Mouse (Mus musculus): Measurements from ENCODE around the gene Gstt4.

DNA sequence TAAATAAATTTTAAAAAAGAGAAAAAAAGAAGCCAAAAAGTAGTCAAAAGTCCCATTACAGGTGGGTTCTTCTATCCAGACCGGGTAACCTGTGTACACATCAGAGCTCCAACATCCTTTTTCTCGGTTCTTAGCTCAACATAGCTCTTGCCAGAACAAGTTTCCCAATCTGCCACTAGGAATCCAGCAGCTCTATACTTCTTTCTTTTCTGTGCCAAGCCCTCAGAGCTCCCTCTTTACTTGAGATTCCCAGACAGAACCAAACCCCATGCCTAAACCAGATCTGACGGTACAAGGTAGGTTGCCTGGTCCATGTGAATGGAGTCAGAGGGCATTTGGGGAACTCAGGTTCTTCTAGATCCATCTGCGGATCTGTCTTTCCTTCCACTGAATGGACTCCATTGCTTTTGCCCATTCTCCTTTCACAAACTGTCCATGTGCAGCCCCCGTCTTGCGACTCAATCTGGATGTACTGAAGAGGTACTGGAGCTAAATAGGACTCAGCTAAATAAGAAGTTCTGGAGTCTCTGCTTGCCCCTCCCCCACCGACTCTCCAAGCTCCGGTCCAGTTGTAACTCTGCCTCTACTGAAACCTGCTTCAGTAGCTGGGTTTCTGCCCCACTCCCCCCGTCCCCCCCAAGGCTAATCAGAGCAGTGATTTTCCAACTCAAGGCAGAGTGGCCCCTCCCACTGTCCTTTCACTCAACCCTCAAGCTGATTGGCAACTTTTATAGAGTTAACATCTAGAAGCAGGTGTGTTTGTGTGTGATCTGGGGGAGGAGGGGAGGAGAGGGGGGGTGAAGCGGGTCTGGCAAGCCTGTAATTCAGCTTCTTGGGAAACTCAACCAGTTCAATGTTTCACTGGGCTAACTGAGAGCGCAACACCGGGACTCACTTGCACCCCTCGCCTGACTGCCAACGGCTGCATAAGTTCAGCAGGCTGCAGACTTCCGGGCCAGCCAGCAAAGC lies 42.9 kb downstream of the Gstt4 start:
- TF ChIP-seq CTCF (IDR thresholded peaks at IDR 0.05; ENCODE audit: borderline replicate concordance, insufficient read depth, low read length) (no peak), POLR2A (IDR thresholded peaks at IDR 0.05; ENCODE audit: low read depth, low read length) (no peak)
